Mouse (Mus musculus) intestine, embryonic 15.5 days (tissue): ENCODE measurements around the gene Gm10277. TPM values are rescaled to one million over a fixed set of nuclear protein-coding genes. Genes with fewer than 3 reads are reported as not detected.
"Not testable (repeated sequence)": the region's sequence is repeated elsewhere in the genome, so short reads cannot be mapped to it uniquely, and the experiment has no call there.

ENCODE experiments used
- ATAC-seq: fragments of 200-750 bp; cut with Nextera tagmentation; 2 replicates; pipeline ENCODE4 v1.8.0; 2017; ENCODE audit warnings: moderate TSS enrichment, moderate library complexity
- H3K27ac ChIP-seq: fragments of 300-500 bp; sonication (generic); 2 replicates; pipeline ENCODE4 v1.5.1; 2015; ENCODE audit warnings: mild to moderate bottlenecking, inconsistent platforms
- H3K27me3 ChIP-seq: fragments of 300-500 bp; sonication (generic); replicated peaks from 2 replicates; pipeline ENCODE4 v1.6.1; 2015; ENCODE audit warnings: inconsistent platforms
- H3K36me3 ChIP-seq: fragments of 300-500 bp; sonication (generic); 2 replicates; pipeline ENCODE4 v1.6.1; 2015; ENCODE audit warnings: inconsistent platforms
- H3K4me1 ChIP-seq: fragments of 300-500 bp; sonication (generic); replicated peaks from 2 replicates; pipeline ENCODE4 v1.6.1; 2015; ENCODE audit warnings: inconsistent platforms
- H3K4me2 ChIP-seq: fragments of 300-500 bp; sonication (generic); replicated peaks from 2 replicates; pipeline ENCODE4 v1.6.1; 2015; ENCODE audit warnings: mild to moderate bottlenecking, inconsistent platforms
- H3K4me3 ChIP-seq: fragments of 300-500 bp; sonication (generic); replicated peaks from 2 replicates; pipeline ENCODE4 v1.5.1; 2015; ENCODE audit warnings: inconsistent platforms
- H3K9ac ChIP-seq: fragments of 300-500 bp; sonication (generic); 2 replicates; pipeline ENCODE4 v1.6.1; 2015; ENCODE audit warnings: inconsistent platforms
- H3K9me3 ChIP-seq: fragments of 300-500 bp; sonication (generic); 2 replicates; pipeline ENCODE4 v1.6.1; 2016; ENCODE audit warnings: inconsistent platforms
- WGBS: fragments of 180-500 bp; shearing (Covaris S2); methylation state at CpG from one replicate; pipeline ENCODE4 v1.1.7; 2015; 5-methylcytosine and 5-hydroxymethylcytosine counted together
- polyA plus RNA-seq: library from polyadenylated mRNA; unstranded; fragments of >200 nt; fragmentation: Nextera tagmentation; extraction: Ambion mirVana; gene quantifications from 2 replicates; pipeline ENCODE4 v1.2.1, GENCODE M21; 2015

The Gm10277 gene
- polyA plus RNA-seq, 1 experiment from 2014 or later = 0.93 TPM

- Histone ChIP-seq H3K4me1 (peaks cover 34% of the 10 kb centered on the region), H3K27ac (peak overlapping the region; percentile 89), H3K4me2 (peak overlapping the region; percentile 87), H3K9me3 (no peaks in the 10 kb centered on the region), H3K9ac (0 out of 2 replicates have a peak overlapping the region, but pooled peaks have one; percentile 91), H3K27me3 (no peaks in the 10 kb centered on the region; the same call in 1 of the 2 replicates), H3K4me3 (peak overlapping the region; percentile 91), H3K36me3 (no peaks in the 10 kb centered on the region)
- ATAC-seq = no peak
- WGBS = 43% methylated on average over 9 of the region's 9 CpGs
These were observed 22.7 kb downstream of the Gm10277 start for GRCm38 (mm10) chr11:77764694-77765458.

GRCm38 (mm10) chr11:77763673-77764340 is 23.7 kb downstream of the Gm10277 start:
- no peaks in the 10 kb centered on the region for H3K9me3 ChIP-seq
- peaks cover 34% of the 10 kb centered on the region for H3K4me1 ChIP-seq
- peak; percentile 48 for ATAC-seq
- peak overlapping the region; percentile 91 for H3K4me3 ChIP-seq
- H3K27me3 ChIP-seq = no peaks in the 10 kb centered on the region; the same call in 1 of the 2 replicates
- no peaks in the 10 kb centered on the region for H3K36me3 ChIP-seq
- H3K4me2 ChIP-seq = peak overlapping the region; percentile 87
- H3K27ac ChIP-seq = peak overlapping the region; percentile 83
- H3K9ac ChIP-seq = peak overlapping the region; percentile 91
- WGBS = 5% methylated on average over 26 of the region's 26 CpGs

- ATAC-seq = peak; percentile 82
- 2% methylated on average over 79 of the region's 79 CpGs for WGBS
- peak within 1 kb of the TSS; percentile 83 for H3K27ac ChIP-seq
These were observed 24.5 kb downstream of the Gm10277 start, which contains the start of gene Myo18a for GRCm38 (mm10) chr11:77762783-77763672. Myo18a (plus strand) TSS chr11:77763246.

GRCm38 (mm10) chr11:77760031-77760430 is 27.5 kb downstream of the Gm10277 start:
- H3K9me3 ChIP-seq = no peaks in the 10 kb centered on the region
- no peak overlapping the region for H3K27ac ChIP-seq
- peaks cover 18% of the 10 kb centered on the region for H3K4me1 ChIP-seq
- 82% methylated on average over 4 of the region's 4 CpGs for WGBS
- H3K4me2 ChIP-seq = no peak overlapping the region
- H3K36me3 ChIP-seq = no peaks in the 10 kb centered on the region
- no peak overlapping the region for H3K4me3 ChIP-seq
- H3K9ac ChIP-seq = no peak overlapping the region
- ATAC-seq = no peak
- H3K27me3 ChIP-seq = no peaks in the 10 kb centered on the region; the same call in 1 of the 2 replicates

More at GRCm38 (mm10) chr11:77762783-77763672, 24.5 kb downstream of the Gm10277 start, which contains the start of gene Myo18a:
- H3K36me3 ChIP-seq = no peaks in the 10 kb centered on the region
- H3K4me3 ChIP-seq = peak within 1 kb of the TSS; percentile 91
- H3K4me1 ChIP-seq = peaks cover 34% of the 10 kb centered on the region
- peak within 1 kb of the TSS; percentile 87 for H3K4me2 ChIP-seq
- H3K9me3 ChIP-seq = no peaks in the 10 kb centered on the region
- H3K9ac ChIP-seq = peak within 1 kb of the TSS; percentile 91
- H3K27me3 ChIP-seq = no peaks in the 10 kb centered on the region; the same call in 1 of the 2 replicates

- ATAC-seq = no peak
- H3K36me3 ChIP-seq = no peaks in the 10 kb centered on the region
- 72% methylated on average over 3 of the region's 3 CpGs for WGBS
- no peak overlapping the region for H3K9ac ChIP-seq
- no peaks in the 10 kb centered on the region for H3K27me3 ChIP-seq
- H3K4me2 ChIP-seq = no peak overlapping the region
- H3K4me1 ChIP-seq = no peaks in the 10 kb centered on the region
- H3K27ac ChIP-seq = no peak overlapping the region
- no peak overlapping the region for H3K4me3 ChIP-seq
- H3K9me3 ChIP-seq = no peaks in the 10 kb centered on the region
These were observed 34.1 kb downstream of the Gm10277 start for GRCm38 (mm10) chr11:77753469-77753868.

- Histone ChIP-seq H3K9me3 (no peaks in the 10 kb centered on the region), H3K27ac (no peak overlapping the region), H3K9ac (no peak overlapping the region), H3K4me1 (no peaks in the 10 kb centered on the region), H3K27me3 (no peaks in the 10 kb centered on the region), H3K36me3 (no peaks in the 10 kb centered on the region), H3K4me2 (no peak overlapping the region), H3K4me3 (no peak overlapping the region)
- 63% methylated on average over 5 of the region's 5 CpGs for WGBS
- no peak for ATAC-seq
These were observed 35.0 kb downstream of the Gm10277 start for GRCm38 (mm10) chr11:77752525-77752924.

GRCm38 (mm10) chr11:77748996-77749395 is 38.6 kb downstream of the Gm10277 start:
- no peaks in the 10 kb centered on the region for H3K9me3 ChIP-seq
- H3K27ac ChIP-seq = no peak overlapping the region
- 89% methylated on average over 5 of the region's 5 CpGs for WGBS
- no peak overlapping the region for H3K4me3 ChIP-seq
- H3K36me3 ChIP-seq = no peaks in the 10 kb centered on the region
- no peak overlapping the region for H3K4me2 ChIP-seq
- H3K9ac ChIP-seq = no peak overlapping the region
- no peak for ATAC-seq
- H3K27me3 ChIP-seq = no peaks in the 10 kb centered on the region
- no peaks in the 10 kb centered on the region for H3K4me1 ChIP-seq

- ATAC-seq = not testable (repeated sequence)
- 95% methylated on average over 14 of the region's 15 CpGs for WGBS
These were observed 40.4 kb downstream of the Gm10277 start for GRCm38 (mm10) chr11:77747103-77747502.

GRCm38 (mm10) chr11:77746652-77747051 is 40.9 kb downstream of the Gm10277 start:
- 77% methylated on average over 4 of the region's 4 CpGs for WGBS
- Histone ChIP-seq H3K4me3 (no peak overlapping the region), H3K27me3 (no peaks in the 10 kb centered on the region), H3K36me3 (no peaks in the 10 kb centered on the region), H3K4me2 (no peak overlapping the region), H3K9me3 (no peaks in the 10 kb centered on the region), H3K9ac (no peak overlapping the region), H3K4me1 (no peaks in the 10 kb centered on the region), H3K27ac (no peak overlapping the region)
- ATAC-seq = no peak

More at GRCm38 (mm10) chr11:77747103-77747502, 40.4 kb downstream of the Gm10277 start:
- not testable (repeated sequence) for H3K4me1 ChIP-seq, H3K9me3 ChIP-seq, H3K27me3 ChIP-seq, H3K4me3 ChIP-seq, H3K27ac ChIP-seq, H3K36me3 ChIP-seq, H3K9ac ChIP-seq, H3K4me2 ChIP-seq

GRCm38 (mm10) chr11:77743966-77744365 is 43.6 kb downstream of the Gm10277 start:
- Histone ChIP-seq H3K4me2 (no peak overlapping the region), H3K4me1 (no peaks in the 10 kb centered on the region), H3K9ac (no peak overlapping the region), H3K27me3 (no peaks in the 10 kb centered on the region), H3K36me3 (no peaks in the 10 kb centered on the region), H3K9me3 (no peaks in the 10 kb centered on the region), H3K4me3 (no peak overlapping the region), H3K27ac (no peak overlapping the region)
- ATAC-seq = no peak
- 30% methylated on average over 6 of the region's 6 CpGs for WGBS

- no peaks in the 10 kb centered on the region for H3K36me3 ChIP-seq
- H3K4me2 ChIP-seq = no peak overlapping the region
- H3K4me1 ChIP-seq = no peaks in the 10 kb centered on the region
- no peak overlapping the region for H3K4me3 ChIP-seq
- WGBS = 48% methylated on average over 7 of the region's 7 CpGs
- no peaks in the 10 kb centered on the region for H3K27me3 ChIP-seq
- ATAC-seq = no peak
- H3K9ac ChIP-seq = no peak overlapping the region
- no peak overlapping the region for H3K27ac ChIP-seq
- no peaks in the 10 kb centered on the region for H3K9me3 ChIP-seq
These were observed 49.0 kb downstream of the Gm10277 start for GRCm38 (mm10) chr11:77738555-77738954.

GRCm38 (mm10) chr11:77737289-77737688 is 50.3 kb downstream of the Gm10277 start:
- no peak overlapping the region for H3K27ac ChIP-seq
- no peak overlapping the region for H3K4me3 ChIP-seq
- no peaks in the 10 kb centered on the region for H3K36me3 ChIP-seq
- no peak for ATAC-seq
- no peak overlapping the region for H3K4me2 ChIP-seq
- 0% methylated on average over 6 of the region's 6 CpGs for WGBS
- H3K4me1 ChIP-seq = no peaks in the 10 kb centered on the region
- H3K9me3 ChIP-seq = no peaks in the 10 kb centered on the region
- H3K27me3 ChIP-seq = no peaks in the 10 kb centered on the region
- no peak overlapping the region for H3K9ac ChIP-seq
